Mouse (Mus musculus) bone marrow, adult 2 months (tissue): Measurements from ENCODE around the gene Tfcp2.
"Not testable (repeated sequence)": the region's sequence is repeated elsewhere in the genome, so short reads cannot be mapped to it uniquely, and the experiment has no call there.

Experiments
- CTCF ChIP-seq: fragments of 200-500 bp; IDR thresholded peaks from 2 replicates; pipeline ENCODE4 v1.5.1; 2011; ENCODE audit warnings: low read length, control low read depth; ENCODE audit not compliant: control insufficient read depth, insufficient read depth
- POLR2A ChIP-seq: fragments of 200-500 bp; IDR thresholded peaks from 2 replicates; pipeline ENCODE4 v1.6.1; 2011; ENCODE audit warnings: low read depth, mild to moderate bottlenecking, control low read depth, low read length, borderline replicate concordance; ENCODE audit not compliant: control insufficient read depth

- TF ChIP-seq POLR2A, CTCF: not testable (repeated sequence)
Observed at GRCm38 (mm10) chr15:100542876-100543650, 8.7 kb downstream of the Tfcp2 start.
